Mouse (Mus musculus) adrenal gland, postnatal 36 days (tissue): ENCODE measurements around the gene Olfr1275. TPM values are rescaled to one million over a fixed set of nuclear protein-coding genes. Genes with fewer than 3 reads are reported as not detected.

Experiments
- DNase-seq, 2 experiments: peaks; one replicate each; pipeline ENCODE4 v3.0.0; 2021; ENCODE audit warnings: mixed read lengths in 1 of 2
- long read RNA-seq, 2 experiments: library from polyadenylated mRNA; stranded (forward); transcript quantifications; one replicate each; pipeline ENCODE4 v2.0.0; 2021; ENCODE audit warnings: borderline sequencing depth in 2 of 2
- total RNA-seq, 2 experiments: library from RNA; stranded (reverse); gene quantifications; 2 replicates each; pipeline ENCODE4 v1.2.3; 2021

Olfr1275 gene
- not detected for total RNA-seq
- long read RNA-seq, experiment 1: 0 reads
- long read RNA-seq, experiment 2: 0 reads

GRCm38 (mm10) chr2:111235186-111235585, at the start of gene Olfr1275:
Olfr1275 (minus strand) TSS chr2:111235286.
- DNase-seq: no peak

- DNase-seq: no peak
Measured at GRCm38 (mm10) chr2:111274006-111274405, 38.9 kb upstream of the Olfr1275 start, which contains the start of gene Olfr1277. Olfr1277 (minus strand) TSS chr2:111274106.

- no peak for DNase-seq
Measured at GRCm38 (mm10) chr2:111254216-111254615, 19.1 kb upstream of the Olfr1275 start, which contains the start of gene Olfr1276. Olfr1276 (plus strand) TSS chr2:111254516.

- no peak for DNase-seq
Measured at GRCm38 (mm10) chr2:111229502-111229901, 5.6 kb downstream of the Olfr1275 start, which contains the start of gene 4930430A15Rik. 4930430A15Rik (minus strand) TSS chr2:111229602.

GRCm38 (mm10) chr2:111182068-111182467, 53.0 kb downstream of the Olfr1275 start:
- DNase-seq: no peak

Other genes starting within 250 kb of the Olfr1275 start
- not detected for gene Gm13941, start 129.3 kb downstream of the Olfr1275 start, total RNA-seq
- gene Gm15130, start 82.3 kb downstream of the Olfr1275 start, total RNA-seq: not detected
- gene 4930430A15Rik, start 5.7 kb downstream of the Olfr1275 start, total RNA-seq: not detected
- not detected for gene Olfr1276, start 19.2 kb upstream of the Olfr1275 start, total RNA-seq
- gene Olfr1277, start 38.8 kb upstream of the Olfr1275 start, total RNA-seq: not detected
- gene Olfr1278, start 54.9 kb upstream of the Olfr1275 start, total RNA-seq: not detected
- not detected for gene Olfr1279, start 65.3 kb upstream of the Olfr1275 start, total RNA-seq
- gene Olfr1280, start 78.7 kb upstream of the Olfr1275 start, total RNA-seq: not detected
- gene Olfr1281, start 91.2 kb upstream of the Olfr1275 start, total RNA-seq: not detected
- gene Olfr1282, start 100.8 kb upstream of the Olfr1275 start, total RNA-seq: not detected
- not detected for gene Olfr1283, start 131.5 kb upstream of the Olfr1275 start, total RNA-seq
- gene Olfr1284, start 140.2 kb upstream of the Olfr1275 start, total RNA-seq: not detected
- not detected for gene Olfr1286, start 187.8 kb upstream of the Olfr1275 start, total RNA-seq
- gene Olfr1287, start 213.9 kb upstream of the Olfr1275 start, total RNA-seq: not detected
- not detected for gene Olfr1288, start 238.8 kb upstream of the Olfr1275 start, total RNA-seq
- not detected for gene Olfr1289, start 245.5 kb upstream of the Olfr1275 start, total RNA-seq